Mouse (Mus musculus): ENCODE results near the gene 2610528A11Rik.

Gene 2610528A11Rik

GRCm38 (mm10) chr14:37094436-37094835 lies 19.4 kb downstream of the 2610528A11Rik start:
- no peak for DNase-seq (ENCODE audit: low spot score)

GRCm38 (mm10) chr14:37083755-37084154 lies 30.1 kb downstream of the 2610528A11Rik start:
- DNase-seq (ENCODE audit: low spot score): no peak

GRCm38 (mm10) chr14:37080724-37081123 lies 33.1 kb downstream of the 2610528A11Rik start:
- no peak for DNase-seq (ENCODE audit: low spot score)

GRCm38 (mm10) chr14:37068516-37068915 lies 45.3 kb downstream of the 2610528A11Rik start:
- DNase-seq (ENCODE audit: low spot score): no peak

GRCm38 (mm10) chr14:37067629-37068028 lies 46.2 kb downstream of the 2610528A11Rik start, which contains the start of gene Lrit2:
Gene Lrit2 (plus strand): TSS chr14:37067929.
- no peak for DNase-seq (ENCODE audit: low spot score)

GRCm38 (mm10) chr14:37066636-37067035 lies 47.2 kb downstream of the 2610528A11Rik start:
- DNase-seq (ENCODE audit: low spot score): peak; percentile 5

- no peak for DNase-seq (ENCODE audit: low spot score)
These were observed 49.0 kb downstream of the 2610528A11Rik start for GRCm38 (mm10) chr14:37064849-37065248.
